Mouse (Mus musculus) small intestine, adult 2 months (tissue): ENCODE data around the gene Macrod1. TPM values are rescaled to one million over a fixed set of nuclear protein-coding genes. Genes with fewer than 3 reads are reported as not detected.
A peak's percentile ranks its signal among the peaks of the same experiment; 100 is the strongest.

Experiments used
- H3K27ac ChIP-seq: fragments of 200-500 bp; 2 replicates; pipeline ENCODE4 v1.5.1; 2012; ENCODE audit warnings: low read depth, low read length, control low read depth, inconsistent platforms; ENCODE audit not compliant: insufficient read depth
- H3K27me3 ChIP-seq: fragments of 200-500 bp; 2 replicates; pipeline ENCODE4 v1.6.1; 2012; ENCODE audit warnings: mild to moderate bottlenecking, moderate library complexity, low read length, inconsistent platforms; ENCODE audit not compliant: control insufficient read depth, insufficient read depth
- H3K36me3 ChIP-seq: fragments of 200-500 bp; 2 replicates; pipeline ENCODE4 v1.6.1; 2012; ENCODE audit warnings: mild to moderate bottlenecking, low read length, control low read depth, inconsistent platforms; ENCODE audit not compliant: control insufficient read depth, insufficient read depth
- H3K4me1 ChIP-seq: fragments of 200-500 bp; 2 replicates; pipeline ENCODE4 v1.6.1; 2012; ENCODE audit warnings: low read length, inconsistent platforms, mixed read lengths; ENCODE audit not compliant: control insufficient read depth, insufficient read depth, insufficient read length
- H3K4me3 ChIP-seq: fragments of 200-500 bp; 2 replicates; pipeline ENCODE4 v1.5.1; 2012; ENCODE audit warnings: low read depth, mild to moderate bottlenecking, control low read depth, inconsistent platforms, low read length, moderate library complexity
- CTCF ChIP-seq: fragments of 200-500 bp; IDR thresholded peaks from 2 replicates; pipeline ENCODE4 v1.5.1; 2012; ENCODE audit warnings: low read depth, mild to moderate bottlenecking, control low read depth, inconsistent platforms, low read length, moderate library complexity, mixed read lengths; ENCODE audit not compliant: insufficient replicate concordance, insufficient read length; ENCODE audit errors: extremely low read depth
- POLR2A ChIP-seq: fragments of 200-500 bp; IDR thresholded peaks from 2 replicates; pipeline ENCODE4 v1.6.1; 2012; ENCODE audit warnings: low read depth, mild to moderate bottlenecking, control low read depth, inconsistent platforms, low read length, moderate library complexity
- WGBS: fragments of 180-500 bp; shearing (Covaris S2); methylation state at CpG from one replicate; pipeline ENCODE4 v1.1.7; 2018; 5-methylcytosine and 5-hydroxymethylcytosine counted together
- polyA plus RNA-seq: library from polyadenylated mRNA; depleted of rRNA; stranded (reverse); fragments of >200 nt; gene quantifications from 2 replicates; pipeline ENCODE4 v1.2.3, GENCODE M21; 2012

Gene Macrod1
- polyA plus RNA-seq, 1 experiment, result 37.2 TPM

GRCm38 (mm10) chr19:7164820-7165323 lies 108.3 kb downstream of the Macrod1 start:
- TF ChIP-seq CTCF (no peak), POLR2A (no peak)
- H3K27me3 ChIP-seq, result peaks cover 25% of the 10 kb centered on the region
- no peak overlapping the region for H3K27ac ChIP-seq
- peaks cover 5% of the 10 kb centered on the region for H3K4me1 ChIP-seq
- H3K36me3 ChIP-seq, result no peaks in the 10 kb centered on the region
- WGBS, result 7% methylated on average over 35 of the region's 35 CpGs
- peak overlapping the region; percentile 46 for H3K4me3 ChIP-seq

- peaks cover 5% of the 10 kb centered on the region for H3K4me1 ChIP-seq
- TF ChIP-seq CTCF, result no peak
- TF ChIP-seq POLR2A, result no peak
- H3K27ac ChIP-seq, result no peak overlapping the region
- peak overlapping the region; percentile 46 for H3K4me3 ChIP-seq
- WGBS, result 3% methylated on average over 93 of the region's 105 CpGs
- peaks cover 25% of the 10 kb centered on the region for H3K27me3 ChIP-seq
- no peaks in the 10 kb centered on the region for H3K36me3 ChIP-seq
Measured at GRCm38 (mm10) chr19:7165509-7166199, 109.0 kb downstream of the Macrod1 start.

- 0 out of 2 replicates have a peak overlapping the region, but pooled peaks have one; percentile 46 for H3K4me3 ChIP-seq
- no peaks in the 10 kb centered on the region for H3K36me3 ChIP-seq
- no peak overlapping the region for H3K27ac ChIP-seq
- TF ChIP-seq POLR2A (no peak), CTCF (no peak)
- 9% methylated on average over 15 of the region's 15 CpGs for WGBS
- peaks cover 8% of the 10 kb centered on the region for H3K4me1 ChIP-seq
- peaks cover 25% of the 10 kb centered on the region for H3K27me3 ChIP-seq
Measured at GRCm38 (mm10) chr19:7166200-7166711, 109.6 kb downstream of the Macrod1 start.

- Histone ChIP-seq H3K36me3 (no peaks in the 10 kb centered on the region), H3K4me1 (peaks cover 11% of the 10 kb centered on the region), H3K4me3 (no peak overlapping the region), H3K27me3 (peaks cover 25% of the 10 kb centered on the region), H3K27ac (no peak overlapping the region)
- whole genome bisulfite sequencing, result 34% methylated on average over 6 of the region's 6 CpGs
- TF ChIP-seq POLR2A (no peak), CTCF (no peak)
Measured at GRCm38 (mm10) chr19:7166767-7167166, 110.2 kb downstream of the Macrod1 start.

- no peaks in the 10 kb centered on the region for H3K36me3 ChIP-seq
- H3K4me1 ChIP-seq, result peaks cover 11% of the 10 kb centered on the region
- no peak for TF ChIP-seq POLR2A
- no peak for TF ChIP-seq CTCF
- peaks cover 25% of the 10 kb centered on the region for H3K27me3 ChIP-seq
- no peak overlapping the region for H3K27ac ChIP-seq
- 76% methylated on average over 2 of the region's 2 CpGs for WGBS
- no peak overlapping the region for H3K4me3 ChIP-seq
Measured at GRCm38 (mm10) chr19:7168423-7168822, 111.8 kb downstream of the Macrod1 start.

- TF ChIP-seq POLR2A, result no peak
- peaks cover 6% of the 10 kb centered on the region; the same call in 1 of the 2 replicates for H3K4me1 ChIP-seq
- no peaks in the 10 kb centered on the region for H3K36me3 ChIP-seq
- 58% methylated on average over 6 of the region's 6 CpGs for WGBS
- no peak overlapping the region for H3K4me3 ChIP-seq
- peaks cover 11% of the 10 kb centered on the region for H3K27me3 ChIP-seq
- no peak overlapping the region for H3K27ac ChIP-seq
Measured at GRCm38 (mm10) chr19:7170916-7171315, 114.3 kb downstream of the Macrod1 start.

GRCm38 (mm10) chr19:7171447-7171846 lies 114.8 kb downstream of the Macrod1 start:
- WGBS, result 39% methylated on average over 8 of the region's 8 CpGs
- peaks cover 6% of the 10 kb centered on the region; the same call in 1 of the 2 replicates for H3K4me1 ChIP-seq
- peaks cover 6% of the 10 kb centered on the region; the same call in 1 of the 2 replicates for H3K27me3 ChIP-seq
- H3K36me3 ChIP-seq, result no peaks in the 10 kb centered on the region
- H3K4me3 ChIP-seq, result no peak overlapping the region
- TF ChIP-seq POLR2A (no peak), CTCF (no peak)
- no peak overlapping the region for H3K27ac ChIP-seq
